9 mouse cellular contexts compared by ENCODE assay signal in genomic region chr12:86950161-86950960, GRCm38 (mm10). TPM values are rescaled to one million over a fixed set of nuclear protein-coding genes. Genes with fewer than 3 reads are reported as not detected.
DNase-seq lines count a peak whose midpoint lies in the region; ATAC-seq and TF ChIP-seq lines count a peak whose summit lies in the region.
"Had no signal": no experiment of that assay in that cellular context is flagged by ENCODE, and none has a peak within 500 bp of the region (broad histone marks: within the 10 kb centered on the region; RNA-seq: fewer than 3 reads in every experiment).

No protein-coding gene starts in this region.

- 73% methylated on average over 16 of the region's 16 CpGs for WGBS in neural tube, embryonic 13.5 days
- 74% methylated on average over 16 of the region's 16 CpGs for WGBS in hindbrain, embryonic 16.5 days
- WGBS in midbrain, postnatal 0 days, result 65% methylated on average over 16 of the region's 16 CpGs
- WGBS in embryonic facial prominence, embryonic 10.5 days, result 88% methylated on average over 16 of the region's 16 CpGs

- intact Hi-C loops in left cerebral cortex, postnatal 10 days (cut with DNase I), result no loop called here

- peak overlapping the region; percentile 28; the same call in 1 of the 2 replicates for H3K4me2 ChIP-seq in neural tube, embryonic 13.5 days
- peak overlapping the region; percentile 10; the same call in 1 of the 2 replicates for H3K4me2 ChIP-seq in hindbrain, embryonic 16.5 days (ENCODE audit: low read length)
- H3K4me2 ChIP-seq in midbrain, postnatal 0 days (ENCODE audit: low read depth, low read length, poor library complexity, severe bottlenecking), result peak overlapping the region; percentile 9; the same call in 1 of the 2 replicates

- H3K9me3 ChIP-seq in neural tube, embryonic 13.5 days, result no peaks in the 10 kb centered on the region
- H3K9me3 ChIP-seq in hindbrain, embryonic 16.5 days (ENCODE audit: control insufficient read depth, low read length), result no peaks in the 10 kb centered on the region
- H3K9me3 ChIP-seq in midbrain, postnatal 0 days (ENCODE audit: low read length), result no peaks in the 10 kb centered on the region
- H3K9me3 ChIP-seq in embryonic facial prominence, embryonic 10.5 days, result no peaks in the 10 kb centered on the region

- ATAC-seq in neural tube, embryonic 13.5 days (ENCODE audit: low read depth), result no peak
- no peak for ATAC-seq in hindbrain, embryonic 16.5 days
- no peak for ATAC-seq in midbrain, postnatal 0 days (ENCODE audit: low FRiP score)

- peak overlapping the region; percentile 50 for H3K9ac ChIP-seq in neural tube, embryonic 13.5 days
- no peak overlapping the region for H3K9ac ChIP-seq in hindbrain, embryonic 16.5 days (ENCODE audit: low read depth, low read length)
- peak overlapping the region; percentile 24; the same call in 1 of the 2 replicates for H3K9ac ChIP-seq in midbrain, postnatal 0 days (replicated peaks; ENCODE audit: low read length, poor library complexity, severe bottlenecking)

- DNase-seq in neural tube, embryonic 10.5 days (ENCODE audit: extremely low spot score, low spot score), result no peak
- peak; percentile 36 for DNase-seq in c-Kit-positive CD71-positive TER-119-negative erythroid progenitor cells, embryonic 14.5 days (ENCODE audit: low read depth)
- DNase-seq in midbrain, postnatal 0 days (ENCODE audit: low spot score), result no peak
- no peak for DNase-seq in embryonic facial prominence, embryonic 10.5 days (ENCODE audit: low spot score)
- no peak for DNase-seq in left cerebral cortex, postnatal 10 days (ENCODE audit: extremely low spot score in 1 of 2, low spot score in 2 of 2)
- no peak for DNase-seq in urinary bladder, adult 2 months (ENCODE audit: low spot score)
- DNase-seq: kidney, postnatal 25 days had no signal

- H3K27me3 ChIP-seq in neural tube, embryonic 13.5 days, result no peaks in the 10 kb centered on the region
- H3K27me3 ChIP-seq in hindbrain, embryonic 16.5 days (replicated peaks; ENCODE audit: control insufficient read depth, insufficient read depth, low read length), result no peaks in the 10 kb centered on the region
- no peaks in the 10 kb centered on the region for H3K27me3 ChIP-seq in midbrain, postnatal 0 days (ENCODE audit: insufficient read depth, low read length)
- H3K27me3 ChIP-seq in embryonic facial prominence, embryonic 10.5 days (replicated peaks; ENCODE audit: low read depth, poor library complexity, severe bottlenecking), result no peaks in the 10 kb centered on the region

- peaks cover 24% of the 10 kb centered on the region for H3K36me3 ChIP-seq in neural tube, embryonic 13.5 days
- H3K36me3 ChIP-seq in hindbrain, embryonic 16.5 days (ENCODE audit: control insufficient read depth, insufficient read depth, low read length), result peaks cover 4% of the 10 kb centered on the region
- H3K36me3 ChIP-seq in midbrain, postnatal 0 days (ENCODE audit: insufficient read depth, low read length), result 0 out of 2 replicates have a peak, but pooled peaks cover 3% of the 10 kb centered on the region
- H3K36me3 ChIP-seq in embryonic facial prominence, embryonic 10.5 days (replicated peaks), result peaks cover 40% of the 10 kb centered on the region

- H3K4me1 ChIP-seq in neural tube, embryonic 13.5 days (replicated peaks), result peaks cover 43% of the 10 kb centered on the region
- peaks cover 33% of the 10 kb centered on the region for H3K4me1 ChIP-seq in hindbrain, embryonic 16.5 days (ENCODE audit: control insufficient read depth, insufficient read depth, low read depth, low read length)
- H3K4me1 ChIP-seq in midbrain, postnatal 0 days (ENCODE audit: insufficient read depth, low read length), result peaks cover 14% of the 10 kb centered on the region
- H3K4me1 ChIP-seq in embryonic facial prominence, embryonic 10.5 days, result peaks cover 35% of the 10 kb centered on the region

- H3K4me3 ChIP-seq in neural tube, embryonic 13.5 days, result no peak overlapping the region
- H3K4me3 ChIP-seq in hindbrain, embryonic 16.5 days (ENCODE audit: low read length), result no peak overlapping the region
- no peak overlapping the region for H3K4me3 ChIP-seq in midbrain, postnatal 0 days (ENCODE audit: low read depth, low read length)
- H3K4me3 ChIP-seq in embryonic facial prominence, embryonic 10.5 days, result no peak overlapping the region

- 0 out of 2 replicates have a peak overlapping the region, but pooled peaks have one; percentile 28 for H3K27ac ChIP-seq in neural tube, embryonic 13.5 days (replicated peaks)
- H3K27ac ChIP-seq in hindbrain, embryonic 16.5 days (ENCODE audit: low read depth, low read length), result no peak overlapping the region
- H3K27ac ChIP-seq in midbrain, postnatal 0 days (ENCODE audit: low read depth, low read length), result no peak overlapping the region
- no peak overlapping the region for H3K27ac ChIP-seq in embryonic facial prominence, embryonic 10.5 days (replicated peaks)

- TF ChIP-seq CTCF in midbrain, postnatal 0 days (IDR thresholded peaks at IDR 0.05), result 0 out of 2 replicates have a peak, but pooled peaks have one; percentile 3

RNA-seq across cellular contexts. Expression of gene Cipc, which starts 3.5 kb away (rescaled TPM):
- 39.2 and 45.6 TPM in 2 replicates for polyA plus RNA-seq in neural tube, embryonic 13.5 days (2015; fragmentation: Nextera tagmentation; extraction: Ambion mirVana)
- polyA plus RNA-seq in hindbrain, embryonic 16.5 days (2015; fragmentation: Nextera tagmentation; extraction: Ambion mirVana), result 43.4 and 49.0 TPM in 2 replicates
- 65.7 and 77.5 TPM in 2 replicates for total RNA-seq in midbrain, postnatal 0 days (2014; rRNA removed)
- polyA plus RNA-seq in midbrain, postnatal 0 days (2015; fragmentation: Nextera tagmentation; extraction: Ambion mirVana), result 34.6 and 37.6 TPM in 2 replicates
- polyA plus RNA-seq in embryonic facial prominence, embryonic 10.5 days (2016; fragmentation: Nextera tagmentation; extraction: Ambion mirVana), result 35.1 and 37.1 TPM in 2 replicates
- 10 to 100 TPM; 59.9 to 61.9 TPM for total RNA-seq in left cerebral cortex, postnatal 10 days (2021)
- polyA plus RNA-seq in urinary bladder, adult 2 months (2012; rRNA removed), result 46.4 and 52.3 TPM in 2 replicates

RNA-seq across cellular contexts. Expression of gene Zdhhc22, which starts 39.9 kb away (rescaled TPM):
- polyA plus RNA-seq in neural tube, embryonic 13.5 days (2015; fragmentation: Nextera tagmentation; extraction: Ambion mirVana), result 17.1 and 23.5 TPM in 2 replicates
- 23.2 and 26.9 TPM in 2 replicates for polyA plus RNA-seq in hindbrain, embryonic 16.5 days (2015; fragmentation: Nextera tagmentation; extraction: Ambion mirVana)
- 19.4 and 21.9 TPM in 2 replicates for total RNA-seq in midbrain, postnatal 0 days (2014; rRNA removed)
- polyA plus RNA-seq in midbrain, postnatal 0 days (2015; fragmentation: Nextera tagmentation; extraction: Ambion mirVana), result 30.9 and 32.2 TPM in 2 replicates
- 0.05 and 0.06 TPM in 2 replicates for polyA plus RNA-seq in embryonic facial prominence, embryonic 10.5 days (2016; fragmentation: Nextera tagmentation; extraction: Ambion mirVana)
- 10 to 100 TPM; 45.0 to 47.8 TPM for total RNA-seq in left cerebral cortex, postnatal 10 days (2021)
- polyA plus RNA-seq in urinary bladder, adult 2 months (2012; rRNA removed), result not detected in 2 replicates

Comparison
In these comparisons a context has a peak if more than half of its experiments do, and no peak if none do; other contexts are left out.
1. RNA of gene Zdhhc22, which starts 39.9 kb away (polyA plus RNA-seq): 30.9 to 32.2 TPM in midbrain, postnatal 0 days, 23.2 to 26.9 TPM in hindbrain, embryonic 16.5 days and 17.1 to 23.5 TPM in neural tube, embryonic 13.5 days; 0.05 to 0.06 TPM in embryonic facial prominence, embryonic 10.5 days and not detected in urinary bladder, adult 2 months; every median in the first group is over 10 times any median in the second.
2. Peak in every context shown above with its lines, with median percentiles within 50 percentile points of each other: H3K4me2 ChIP-seq.